Mouse (Mus musculus): Measurements from ENCODE around the gene Gm42906. TPM values are rescaled to one million over a fixed set of nuclear protein-coding genes. Genes with fewer than 3 reads are reported as not detected.

Gene Gm42906
- polyA plus RNA-seq, 1 experiment from 2014 or later, result not detected

GRCm38 (mm10) chr5:151127298-151127717 is 300.7 kb downstream of the Gm42906 start:
- peaks cover 5% of the 10 kb centered on the region; the same call in 1 of the 2 replicates for H3K4me1 ChIP-seq
- no peak for ATAC-seq (ENCODE audit: low FRiP score, low read depth)
- 62% methylated on average over 6 of the region's 6 CpGs for WGBS
- no peak overlapping the region for H3K9ac ChIP-seq
- no peak overlapping the region for H3K4me3 ChIP-seq
- no peak overlapping the region for H3K4me2 ChIP-seq (replicated peaks)
- no peaks in the 10 kb centered on the region for H3K27me3 ChIP-seq (replicated peaks)
- no peaks in the 10 kb centered on the region for H3K36me3 ChIP-seq
- H3K27ac ChIP-seq, result no peak overlapping the region
- no peaks in the 10 kb centered on the region for H3K9me3 ChIP-seq

- Histone ChIP-seq H3K36me3 (no peaks in the 10 kb centered on the region), H3K27me3 (replicated peaks) (no peaks in the 10 kb centered on the region), H3K9me3 (no peaks in the 10 kb centered on the region), H3K9ac (no peak overlapping the region), H3K27ac (no peak overlapping the region), H3K4me2 (replicated peaks) (no peak overlapping the region), H3K4me3 (no peak overlapping the region), H3K4me1 (peaks cover 5% of the 10 kb centered on the region; the same call in 1 of the 2 replicates)
- 73% methylated on average over 10 of the region's 10 CpGs for WGBS
- ATAC-seq (ENCODE audit: low FRiP score, low read depth), result no peak
Observed at GRCm38 (mm10) chr5:151126608-151127005, 301.4 kb downstream of the Gm42906 start.

GRCm38 (mm10) chr5:151125985-151126607 is 301.9 kb downstream of the Gm42906 start:
- no peaks in the 10 kb centered on the region for H3K36me3 ChIP-seq
- H3K27ac ChIP-seq, result no peak overlapping the region
- peak overlapping the region; percentile 25; the same call in 1 of the 2 replicates for H3K4me2 ChIP-seq (replicated peaks)
- H3K4me3 ChIP-seq, result no peak overlapping the region
- H3K27me3 ChIP-seq (replicated peaks), result no peaks in the 10 kb centered on the region
- 49% methylated on average over 6 of the region's 6 CpGs for WGBS
- H3K9ac ChIP-seq, result no peak overlapping the region
- 0 out of 2 replicates have a peak, but pooled peaks have one; percentile 37 for ATAC-seq (ENCODE audit: low FRiP score, low read depth)
- H3K9me3 ChIP-seq, result no peaks in the 10 kb centered on the region
- peaks cover 5% of the 10 kb centered on the region; the same call in 1 of the 2 replicates for H3K4me1 ChIP-seq

- Histone ChIP-seq H3K27me3 (replicated peaks) (no peaks in the 10 kb centered on the region), H3K27ac (no peak overlapping the region), H3K4me3 (no peak overlapping the region), H3K9me3 (no peaks in the 10 kb centered on the region), H3K9ac (no peak overlapping the region), H3K36me3 (no peaks in the 10 kb centered on the region), H3K4me2 (replicated peaks) (no peak overlapping the region), H3K4me1 (no peaks in the 10 kb centered on the region)
- ATAC-seq (ENCODE audit: low FRiP score, low read depth), result no peak
- WGBS, result 80% methylated on average over 2 of the region's 2 CpGs
Observed at GRCm38 (mm10) chr5:151117846-151118245, 310.1 kb downstream of the Gm42906 start.

GRCm38 (mm10) chr5:151116192-151116887 is 311.6 kb downstream of the Gm42906 start:
- H3K36me3 ChIP-seq, result no peaks in the 10 kb centered on the region
- no peak overlapping the region for H3K9ac ChIP-seq
- no peak overlapping the region for H3K4me2 ChIP-seq (replicated peaks)
- no peak overlapping the region for H3K27ac ChIP-seq
- no peaks in the 10 kb centered on the region for H3K9me3 ChIP-seq
- ATAC-seq (ENCODE audit: low FRiP score, low read depth), result no peak
- 94% methylated on average over 5 of the region's 5 CpGs for WGBS
- no peak overlapping the region for H3K4me3 ChIP-seq
- H3K27me3 ChIP-seq (replicated peaks), result no peaks in the 10 kb centered on the region
- H3K4me1 ChIP-seq, result no peaks in the 10 kb centered on the region

- no peak overlapping the region for H3K4me3 ChIP-seq
- no peaks in the 10 kb centered on the region for H3K9me3 ChIP-seq
- no peak overlapping the region for H3K27ac ChIP-seq
- H3K4me1 ChIP-seq, result peaks cover 9% of the 10 kb centered on the region
- H3K27me3 ChIP-seq (replicated peaks), result no peaks in the 10 kb centered on the region
- no peak overlapping the region for H3K4me2 ChIP-seq (replicated peaks)
- no peak overlapping the region for H3K9ac ChIP-seq
- no peaks in the 10 kb centered on the region for H3K36me3 ChIP-seq
- WGBS, result 88% methylated on average over 9 of the region's 9 CpGs
- ATAC-seq (ENCODE audit: low FRiP score, low read depth), result no peak
Observed at GRCm38 (mm10) chr5:151112743-151113142, 315.2 kb downstream of the Gm42906 start.

GRCm38 (mm10) chr5:151111080-151111871 is 316.7 kb downstream of the Gm42906 start:
- Histone ChIP-seq H3K9ac (no peak overlapping the region), H3K36me3 (no peaks in the 10 kb centered on the region), H3K27me3 (replicated peaks) (no peaks in the 10 kb centered on the region), H3K27ac (no peak overlapping the region), H3K4me2 (replicated peaks) (no peak overlapping the region), H3K4me3 (no peak overlapping the region), H3K4me1 (peaks cover 11% of the 10 kb centered on the region), H3K9me3 (no peaks in the 10 kb centered on the region)
- WGBS, result 93% methylated on average over 7 of the region's 7 CpGs
- no peak for ATAC-seq (ENCODE audit: low FRiP score, low read depth)

- no peak overlapping the region for H3K4me2 ChIP-seq (replicated peaks)
- ATAC-seq (ENCODE audit: low FRiP score, low read depth), result no peak
- H3K9me3 ChIP-seq, result no peaks in the 10 kb centered on the region
- peaks cover 11% of the 10 kb centered on the region for H3K4me1 ChIP-seq
- H3K27me3 ChIP-seq (replicated peaks), result no peaks in the 10 kb centered on the region
- no peak overlapping the region for H3K4me3 ChIP-seq
- 57% methylated on average over 6 of the region's 6 CpGs for WGBS
- no peak overlapping the region for H3K27ac ChIP-seq
- H3K36me3 ChIP-seq, result no peaks in the 10 kb centered on the region
- no peak overlapping the region for H3K9ac ChIP-seq
Observed at GRCm38 (mm10) chr5:151110461-151110908, 317.5 kb downstream of the Gm42906 start.

- Histone ChIP-seq H3K36me3 (no peaks in the 10 kb centered on the region), H3K27me3 (replicated peaks) (no peaks in the 10 kb centered on the region), H3K4me2 (replicated peaks) (no peak overlapping the region), H3K9ac (no peak overlapping the region), H3K4me3 (no peak overlapping the region), H3K27ac (no peak overlapping the region), H3K4me1 (peaks cover 11% of the 10 kb centered on the region), H3K9me3 (no peaks in the 10 kb centered on the region)
- WGBS, result 80% methylated on average over 2 of the region's 2 CpGs
- no peak for ATAC-seq (ENCODE audit: low FRiP score, low read depth)
Observed at GRCm38 (mm10) chr5:151109822-151110221, 318.1 kb downstream of the Gm42906 start.

GRCm38 (mm10) chr5:151108955-151109354 is 319.0 kb downstream of the Gm42906 start:
- 82% methylated on average over 7 of the region's 7 CpGs for WGBS
- peaks cover 11% of the 10 kb centered on the region for H3K4me1 ChIP-seq
- H3K4me2 ChIP-seq (replicated peaks), result no peak overlapping the region
- H3K36me3 ChIP-seq, result no peaks in the 10 kb centered on the region
- H3K9ac ChIP-seq, result no peak overlapping the region
- no peak for ATAC-seq (ENCODE audit: low FRiP score, low read depth)
- no peaks in the 10 kb centered on the region for H3K27me3 ChIP-seq (replicated peaks)
- H3K27ac ChIP-seq, result no peak overlapping the region
- no peak overlapping the region for H3K4me3 ChIP-seq
- H3K9me3 ChIP-seq, result no peaks in the 10 kb centered on the region

GRCm38 (mm10) chr5:151108291-151108897 is 319.6 kb downstream of the Gm42906 start:
- Histone ChIP-seq H3K27ac (no peak overlapping the region), H3K4me3 (no peak overlapping the region), H3K36me3 (no peaks in the 10 kb centered on the region), H3K9ac (no peak overlapping the region), H3K4me2 (replicated peaks) (peak overlapping the region; percentile 28), H3K27me3 (replicated peaks) (no peaks in the 10 kb centered on the region), H3K9me3 (no peaks in the 10 kb centered on the region), H3K4me1 (peaks cover 11% of the 10 kb centered on the region)
- ATAC-seq (ENCODE audit: low FRiP score, low read depth), result no peak
- 54% methylated on average over 19 of the region's 19 CpGs for WGBS

- no peak for ATAC-seq (ENCODE audit: low FRiP score, low read depth)
- no peak overlapping the region for H3K4me2 ChIP-seq (replicated peaks)
- H3K36me3 ChIP-seq, result no peaks in the 10 kb centered on the region
- H3K4me1 ChIP-seq, result peaks cover 11% of the 10 kb centered on the region
- H3K27ac ChIP-seq, result no peak overlapping the region
- H3K9me3 ChIP-seq, result no peaks in the 10 kb centered on the region
- no peaks in the 10 kb centered on the region for H3K27me3 ChIP-seq (replicated peaks)
- 89% methylated on average over 3 of the region's 3 CpGs for WGBS
- H3K4me3 ChIP-seq, result no peak overlapping the region
- no peak overlapping the region for H3K9ac ChIP-seq
Observed at GRCm38 (mm10) chr5:151106841-151107240, 321.1 kb downstream of the Gm42906 start.

Data from neural tube, embryonic 12.5 days (tissue).